Mouse (Mus musculus): ENCODE results near the gene Spata31d1a. TPM values are rescaled to one million over a fixed set of nuclear protein-coding genes. Genes with fewer than 3 reads are reported as not detected.
"Not testable (repeated sequence)": the region's sequence is repeated elsewhere in the genome, so short reads cannot be mapped to it uniquely, and the experiment has no call there.

The Spata31d1a gene
- polyA plus RNA-seq, 1 experiment: 0.08 TPM

DNA sequence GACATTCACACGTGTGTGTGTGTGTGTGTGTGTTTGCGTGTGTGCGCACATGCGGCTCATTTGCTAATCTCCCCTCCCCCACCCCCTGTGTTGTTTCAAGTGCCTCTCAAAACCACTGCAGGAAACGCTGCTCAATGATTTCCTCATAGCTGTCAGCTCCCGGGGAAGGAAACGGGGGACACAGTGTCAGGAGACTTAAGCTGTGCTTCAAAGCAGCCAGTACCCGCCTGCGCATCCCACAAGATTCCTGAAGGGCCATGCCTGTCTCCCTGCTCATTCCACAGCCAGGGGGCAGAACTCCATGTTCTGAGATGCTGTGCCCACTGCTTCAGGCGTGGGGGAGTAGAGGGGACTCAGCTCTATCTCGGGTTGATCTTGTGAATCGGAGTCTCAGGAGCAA lies 5.6 kb downstream of the Spata31d1a start:
- TF ChIP-seq POLR2A (IDR thresholded peaks at IDR 0.05; ENCODE audit: control insufficient read depth, extremely low read depth, insufficient read depth, low read length, poor library complexity): no peak
- no peak for TF ChIP-seq CTCF (IDR thresholded peaks at IDR 0.05; ENCODE audit: borderline replicate concordance, control insufficient read depth, extremely low read depth, insufficient read depth, low read length, poor library complexity)
- Histone ChIP-seq H3K27me3 (ENCODE audit: control insufficient read depth, insufficient read depth, low read length) (no peaks in the 10 kb centered on the region), H3K4me3 (ENCODE audit: control insufficient read depth, insufficient read depth, low read length) (no peak overlapping the region), H3K27ac (ENCODE audit: control insufficient read depth, insufficient read depth, low read length) (no peak overlapping the region), H3K36me3 (ENCODE audit: control insufficient read depth, insufficient read depth, low read length) (no peaks in the 10 kb centered on the region), H3K4me1 (replicated peaks; ENCODE audit: control insufficient read depth, insufficient read depth, low read length) (peaks cover 13% of the 10 kb centered on the region)
- WGBS: 13% methylated on average over 12 of the region's 12 CpGs
- peak; percentile 23 for DNase-seq

DNA sequence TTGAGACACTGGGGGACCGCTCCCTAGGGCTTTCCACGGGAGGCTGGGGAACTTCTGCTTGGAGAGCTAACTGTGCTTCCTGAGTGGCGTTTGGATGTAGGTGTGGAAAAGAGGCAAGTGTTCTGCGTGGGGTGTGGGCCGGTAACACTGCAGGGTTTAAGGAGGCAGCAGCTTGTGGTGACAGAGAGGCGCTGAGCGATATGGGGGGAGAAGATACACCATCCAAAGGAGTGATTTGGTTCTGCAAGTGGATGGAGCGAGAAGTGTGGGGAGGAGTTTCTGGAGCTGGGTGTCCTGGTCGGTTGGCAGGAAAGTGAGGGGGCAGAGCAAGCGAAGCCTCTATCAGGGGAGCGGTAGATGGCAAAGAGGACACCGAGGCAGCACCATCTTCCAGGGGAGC lies 6.6 kb downstream of the Spata31d1a start:
- H3K4me1 ChIP-seq (replicated peaks; ENCODE audit: control insufficient read depth, insufficient read depth, low read length): peaks cover 13% of the 10 kb centered on the region
- no peak for DNase-seq
- H3K36me3 ChIP-seq (ENCODE audit: control insufficient read depth, insufficient read depth, low read length): no peaks in the 10 kb centered on the region
- TF ChIP-seq POLR2A (IDR thresholded peaks at IDR 0.05; ENCODE audit: control insufficient read depth, extremely low read depth, insufficient read depth, low read length, poor library complexity): no peak
- no peak for TF ChIP-seq CTCF (IDR thresholded peaks at IDR 0.05; ENCODE audit: borderline replicate concordance, control insufficient read depth, extremely low read depth, insufficient read depth, low read length, poor library complexity)
- WGBS: 87% methylated on average over 12 of the region's 12 CpGs
- no peak overlapping the region for H3K27ac ChIP-seq (ENCODE audit: control insufficient read depth, insufficient read depth, low read length)
- no peaks in the 10 kb centered on the region for H3K27me3 ChIP-seq (ENCODE audit: control insufficient read depth, insufficient read depth, low read length)
- H3K4me3 ChIP-seq (ENCODE audit: control insufficient read depth, insufficient read depth, low read length): no peak overlapping the region

DNA sequence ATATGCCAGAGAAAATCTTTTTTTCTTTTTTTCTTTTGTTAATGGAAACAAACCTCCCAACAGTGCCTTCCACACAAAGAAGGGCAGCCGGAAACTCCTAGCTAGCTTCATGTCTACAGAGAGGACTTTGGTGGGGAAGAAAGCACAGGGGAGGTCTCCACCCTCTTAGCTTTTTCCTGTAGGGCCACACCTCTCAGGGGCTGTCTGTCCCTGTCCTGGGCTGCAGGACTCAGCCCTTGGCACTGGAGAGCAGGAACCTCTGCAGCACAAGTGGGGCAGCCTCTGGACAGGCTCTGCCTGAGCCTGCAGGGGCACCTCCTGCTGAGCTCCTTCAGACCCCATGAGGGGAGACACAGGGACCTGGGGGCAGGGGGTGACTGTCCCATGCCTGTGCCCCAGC lies 10.0 kb downstream of the Spata31d1a start:
- 82% methylated on average over 1 of the region's 1 CpGs for WGBS
- not testable (repeated sequence) for H3K4me3 ChIP-seq (ENCODE audit: control insufficient read depth, insufficient read depth, low read length); DNase-seq; H3K27ac ChIP-seq (ENCODE audit: control insufficient read depth, insufficient read depth, low read length); H3K27me3 ChIP-seq (ENCODE audit: control insufficient read depth, insufficient read depth, low read length); H3K36me3 ChIP-seq (ENCODE audit: control insufficient read depth, insufficient read depth, low read length)
- peaks cover 16% of the 10 kb centered on the region for H3K4me1 ChIP-seq (replicated peaks; ENCODE audit: control insufficient read depth, insufficient read depth, low read length)

DNA sequence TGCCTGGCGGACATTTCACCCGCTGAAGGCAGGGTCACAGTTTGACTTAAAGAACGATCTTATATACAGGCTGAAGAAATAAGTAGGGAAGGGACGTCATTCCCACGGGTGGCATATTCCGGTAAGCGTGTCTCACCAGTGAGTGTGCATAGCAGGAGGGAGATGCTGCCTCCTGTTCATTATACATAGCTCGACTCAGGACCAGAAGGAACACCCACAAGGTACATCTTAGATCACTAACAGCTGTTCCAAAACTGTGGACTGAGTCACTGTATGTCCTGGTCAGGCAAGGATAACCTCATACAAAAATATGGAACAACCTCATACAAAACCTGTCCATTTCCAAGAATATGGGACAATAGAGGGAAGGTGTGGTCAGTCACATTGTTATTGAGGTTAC lies 11.0 kb downstream of the Spata31d1a start:
- no peak for TF ChIP-seq CTCF (IDR thresholded peaks at IDR 0.05; ENCODE audit: borderline replicate concordance, control insufficient read depth, extremely low read depth, insufficient read depth, low read length, poor library complexity)
- Histone ChIP-seq H3K4me1 (replicated peaks; ENCODE audit: control insufficient read depth, insufficient read depth, low read length) (peaks cover 8% of the 10 kb centered on the region), H3K4me3 (ENCODE audit: control insufficient read depth, insufficient read depth, low read length) (no peak overlapping the region), H3K27me3 (ENCODE audit: control insufficient read depth, insufficient read depth, low read length) (no peaks in the 10 kb centered on the region), H3K27ac (ENCODE audit: control insufficient read depth, insufficient read depth, low read length) (no peak overlapping the region), H3K36me3 (ENCODE audit: control insufficient read depth, insufficient read depth, low read length) (no peaks in the 10 kb centered on the region)
- WGBS: 95% methylated on average over 8 of the region's 8 CpGs
- DNase-seq: no peak

DNA sequence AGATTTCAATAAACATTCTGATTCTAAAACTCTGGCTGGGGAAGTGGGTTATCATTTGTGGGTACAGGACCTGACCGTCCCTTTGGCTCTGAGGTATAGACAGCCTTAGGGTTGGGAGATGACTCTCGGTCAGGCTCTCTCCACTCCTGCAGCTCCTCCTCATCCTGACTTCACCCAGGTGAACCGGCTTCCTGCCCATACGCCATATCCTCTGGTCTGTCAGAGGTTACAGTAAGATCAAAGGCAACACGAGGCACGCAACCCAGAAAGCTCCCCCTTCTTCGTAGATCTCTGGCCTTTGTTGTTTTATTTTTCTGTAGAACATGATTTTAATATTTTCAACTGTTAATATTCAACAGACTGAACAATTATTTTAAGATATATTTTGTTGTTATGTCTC lies 14.3 kb downstream of the Spata31d1a start:
- H3K4me3 ChIP-seq (ENCODE audit: control insufficient read depth, insufficient read depth, low read length): no peak overlapping the region
- H3K27me3 ChIP-seq (ENCODE audit: control insufficient read depth, insufficient read depth, low read length): no peaks in the 10 kb centered on the region
- DNase-seq: peak; percentile 10
- no peak for TF ChIP-seq POLR2A (IDR thresholded peaks at IDR 0.05; ENCODE audit: control insufficient read depth, extremely low read depth, insufficient read depth, low read length, poor library complexity)
- TF ChIP-seq CTCF (IDR thresholded peaks at IDR 0.05; ENCODE audit: borderline replicate concordance, control insufficient read depth, extremely low read depth, insufficient read depth, low read length, poor library complexity): no peak
- WGBS: 29% methylated on average over 7 of the region's 7 CpGs
- H3K4me1 ChIP-seq (replicated peaks; ENCODE audit: control insufficient read depth, insufficient read depth, low read length): peaks cover 4% of the 10 kb centered on the region; the same call in 1 of the 2 replicates
- no peak overlapping the region for H3K27ac ChIP-seq (ENCODE audit: control insufficient read depth, insufficient read depth, low read length)
- H3K36me3 ChIP-seq (ENCODE audit: control insufficient read depth, insufficient read depth, low read length): no peaks in the 10 kb centered on the region

DNA sequence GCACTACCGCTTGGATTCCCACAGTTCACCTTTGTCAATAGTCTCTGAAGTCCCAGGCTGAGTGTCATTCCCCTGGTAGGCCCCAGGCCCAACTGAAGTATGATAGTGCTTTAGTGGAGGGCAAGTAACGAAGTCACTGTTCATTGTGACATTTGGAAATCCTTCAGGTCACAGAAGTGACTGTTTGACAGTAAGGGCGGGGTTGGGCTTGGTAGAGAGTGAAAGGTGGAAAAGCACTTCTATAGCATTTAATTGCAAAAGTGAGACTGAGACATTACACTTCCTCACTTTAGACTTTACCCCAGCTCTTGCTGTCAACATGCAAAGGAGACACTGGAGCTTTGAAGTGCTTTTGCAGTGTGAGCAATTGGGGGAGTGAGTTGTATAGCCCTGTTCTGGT lies 16.1 kb downstream of the Spata31d1a start, which contains the start of gene 4921517D22Rik:
4921517D22Rik (minus strand) TSS at position 101 of the 400 bp plus-strand sequence.
- TF ChIP-seq CTCF (IDR thresholded peaks at IDR 0.05; ENCODE audit: borderline replicate concordance, control insufficient read depth, extremely low read depth, insufficient read depth, low read length, poor library complexity) (no peak), POLR2A (IDR thresholded peaks at IDR 0.05; ENCODE audit: control insufficient read depth, extremely low read depth, insufficient read depth, low read length, poor library complexity) (no peak)
- no peaks in the 10 kb centered on the region for H3K36me3 ChIP-seq (ENCODE audit: control insufficient read depth, insufficient read depth, low read length)
- H3K4me3 ChIP-seq (ENCODE audit: control insufficient read depth, insufficient read depth, low read length): no peak within 1 kb of the TSS
- H3K27ac ChIP-seq (ENCODE audit: control insufficient read depth, insufficient read depth, low read length): no peak within 1 kb of the TSS
- no peak for DNase-seq
- H3K4me1 ChIP-seq (replicated peaks; ENCODE audit: control insufficient read depth, insufficient read depth, low read length): peaks cover 4% of the 10 kb centered on the region; the same call in 1 of the 2 replicates
- H3K27me3 ChIP-seq (ENCODE audit: control insufficient read depth, insufficient read depth, low read length): no peaks in the 10 kb centered on the region
- 95% methylated on average over 3 of the region's 3 CpGs for WGBS

DNA sequence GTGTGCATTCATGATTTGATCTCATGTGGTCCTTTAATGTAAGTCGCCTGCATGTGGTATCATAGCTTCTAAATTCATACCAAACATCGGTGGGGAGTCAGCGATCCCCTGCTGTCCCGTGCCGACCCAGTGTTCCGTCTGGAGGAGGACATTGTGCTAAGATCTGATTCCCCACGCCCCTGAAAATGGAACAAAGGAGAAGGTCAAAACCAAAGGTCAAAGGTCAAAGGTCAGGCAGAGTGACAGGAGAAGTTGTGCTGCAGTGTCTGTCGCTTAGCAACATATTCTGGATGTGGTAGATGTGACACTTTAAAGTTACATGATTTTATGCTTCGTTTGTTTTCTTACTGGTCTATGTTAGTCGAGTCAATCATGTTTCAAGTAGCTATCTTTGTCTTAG lies 18.7 kb downstream of the Spata31d1a start:
- Histone ChIP-seq H3K36me3 (ENCODE audit: control insufficient read depth, insufficient read depth, low read length) (no peaks in the 10 kb centered on the region), H3K4me1 (replicated peaks; ENCODE audit: control insufficient read depth, insufficient read depth, low read length) (peaks cover 4% of the 10 kb centered on the region; the same call in 1 of the 2 replicates), H3K27ac (ENCODE audit: control insufficient read depth, insufficient read depth, low read length) (no peak overlapping the region), H3K27me3 (ENCODE audit: control insufficient read depth, insufficient read depth, low read length) (no peaks in the 10 kb centered on the region), H3K4me3 (ENCODE audit: control insufficient read depth, insufficient read depth, low read length) (no peak overlapping the region)
- TF ChIP-seq POLR2A (IDR thresholded peaks at IDR 0.05; ENCODE audit: control insufficient read depth, extremely low read depth, insufficient read depth, low read length, poor library complexity) (no peak), CTCF (IDR thresholded peaks at IDR 0.05; ENCODE audit: borderline replicate concordance, control insufficient read depth, extremely low read depth, insufficient read depth, low read length, poor library complexity) (no peak)
- DNase-seq: no peak
- WGBS: 95% methylated on average over 10 of the region's 10 CpGs
